Mouse (Mus musculus) lung, postnatal 10 days (tissue): Measurements from ENCODE around the gene Rbm33.

Experiments used
- DNase-seq: peaks from one replicate; pipeline ENCODE4 v3.0.0; 2021

Rbm33 gene

GRCm38 (mm10) chr5:28316722-28317245, at the start of gene Rbm33:
Gene Rbm33, plus strand, starts transcription at chr5:28317121.
- peak; percentile 89 for DNase-seq

GRCm38 (mm10) chr5:28267576-28267975, 49.3 kb upstream of the Rbm33 start:
- no peak for DNase-seq

- DNase-seq: peak; percentile 48
Observed at GRCm38 (mm10) chr5:28269469-28269991, 47.4 kb upstream of the Rbm33 start.

GRCm38 (mm10) chr5:28272836-28273235, 44.1 kb upstream of the Rbm33 start:
- DNase-seq: no peak

GRCm38 (mm10) chr5:28277279-28277678, 39.6 kb upstream of the Rbm33 start:
- DNase-seq: no peak

- DNase-seq: no peak
Observed at GRCm38 (mm10) chr5:28289111-28289510, 27.8 kb upstream of the Rbm33 start.

- no peak for DNase-seq
Observed at GRCm38 (mm10) chr5:28290630-28291029, 26.3 kb upstream of the Rbm33 start.

- DNase-seq: no peak
Observed at GRCm38 (mm10) chr5:28291118-28291850, 25.6 kb upstream of the Rbm33 start.

GRCm38 (mm10) chr5:28292281-28292680, 24.6 kb upstream of the Rbm33 start:
- peak; percentile 20 for DNase-seq

- DNase-seq: peak; percentile 88
Observed at GRCm38 (mm10) chr5:28293990-28294389, 22.9 kb upstream of the Rbm33 start.

- no peak for DNase-seq
Observed at GRCm38 (mm10) chr5:28298161-28298560, 18.8 kb upstream of the Rbm33 start.

- no peak for DNase-seq
Observed at GRCm38 (mm10) chr5:28298693-28299092, 18.2 kb upstream of the Rbm33 start.

GRCm38 (mm10) chr5:28299346-28299745, 17.6 kb upstream of the Rbm33 start:
- DNase-seq: no peak

- no peak for DNase-seq
Observed at GRCm38 (mm10) chr5:28302671-28303070, 14.2 kb upstream of the Rbm33 start.

- DNase-seq: no peak
Observed at GRCm38 (mm10) chr5:28304551-28304950, 12.4 kb upstream of the Rbm33 start.

- no peak for DNase-seq
Observed at GRCm38 (mm10) chr5:28315526-28315925, 1.4 kb upstream of the Rbm33 start.

GRCm38 (mm10) chr5:28316151-28316721, 685 bp upstream of the Rbm33 start:
- DNase-seq: peak; percentile 5

- no peak for DNase-seq
Observed at GRCm38 (mm10) chr5:28317253-28317916, 464 bp downstream of the Rbm33 start.

- no peak for DNase-seq
Observed at GRCm38 (mm10) chr5:28317917-28318267, 971 bp downstream of the Rbm33 start.

GRCm38 (mm10) chr5:28318671-28319070, 1.8 kb downstream of the Rbm33 start:
- no peak for DNase-seq

GRCm38 (mm10) chr5:28321769-28322168, 4.8 kb downstream of the Rbm33 start:
- DNase-seq: no peak

GRCm38 (mm10) chr5:28322189-28322588, 5.3 kb downstream of the Rbm33 start:
- DNase-seq: no peak

GRCm38 (mm10) chr5:28323822-28324221, 6.9 kb downstream of the Rbm33 start:
- no peak for DNase-seq

- DNase-seq: no peak
Observed at GRCm38 (mm10) chr5:28324457-28324856, 7.5 kb downstream of the Rbm33 start.
